Comparison of ENCODE assay signal across 9 mouse cellular contexts in the genomic region with DNA sequence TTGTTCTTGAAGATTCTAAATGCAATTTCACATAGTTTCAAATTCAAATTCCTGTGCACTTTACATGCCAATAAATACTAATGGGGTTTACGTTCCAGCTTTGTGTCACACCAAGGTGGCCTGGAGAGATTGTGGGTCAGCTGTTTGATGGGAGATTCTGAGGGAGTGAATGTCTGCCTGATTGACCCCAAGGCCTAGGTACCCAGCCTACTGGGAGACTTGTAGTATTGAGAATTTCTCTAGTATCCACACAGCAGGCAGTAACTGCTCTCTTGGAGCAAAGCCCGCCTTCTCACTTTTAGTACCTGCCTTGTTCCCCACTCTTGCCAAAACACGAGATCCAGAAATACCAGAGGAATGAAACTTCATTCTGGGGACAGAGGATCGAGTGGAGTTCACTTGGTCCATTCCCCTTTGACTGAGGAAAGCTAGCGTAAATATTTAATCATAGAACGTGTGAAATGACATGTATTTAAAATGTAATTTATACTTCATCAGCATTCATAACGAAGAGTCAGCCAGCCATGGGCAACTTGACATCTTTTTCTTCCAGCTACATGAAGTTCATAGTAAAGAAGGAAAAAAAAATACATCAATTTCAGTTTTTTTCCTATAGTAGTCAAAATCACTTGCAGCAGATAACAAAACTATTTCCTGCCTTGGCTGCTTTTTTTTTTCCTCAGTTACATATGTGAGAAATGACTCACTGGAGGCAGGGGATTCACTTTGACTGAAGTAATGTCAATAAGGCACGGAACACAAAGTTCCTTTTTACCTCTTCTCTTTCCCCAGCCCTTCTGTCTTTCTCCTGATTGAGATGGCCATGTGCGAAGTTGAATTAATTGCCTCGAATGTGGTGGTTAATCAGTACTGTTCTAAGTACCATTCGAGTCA. TPM values are rescaled to one million over a fixed set of nuclear protein-coding genes. Genes with fewer than 3 reads are reported as not detected.
DNase-seq lines count a peak whose midpoint lies in the region; ATAC-seq and TF ChIP-seq lines count a peak whose summit lies in the region.
"Had no signal": no experiment of that assay in that cellular context is flagged by ENCODE, and none has a peak within 500 bp of the region (broad histone marks: within the 10 kb centered on the region; RNA-seq: fewer than 3 reads in every experiment).

No protein-coding gene starts in this region.

- H3K27ac ChIP-seq in forebrain, embryonic 13.5 days = peak overlapping the region; percentile 31; the same call in 1 of the 2 replicates
- no peak overlapping the region for H3K27ac ChIP-seq in forebrain, embryonic 11.5 days (ENCODE audit: low read depth, low read length)
- H3K27ac ChIP-seq in lung, postnatal 0 days (ENCODE audit: low read length) = peak overlapping the region; percentile 63
- H3K27ac ChIP-seq in kidney, embryonic 14.5 days (ENCODE audit: low read depth, low read length) = peak overlapping the region; percentile 79
- H3K27ac ChIP-seq in neural tube, embryonic 14.5 days (ENCODE audit: low read depth, low read length) = peak overlapping the region; percentile 44; the same call in 1 of the 2 replicates

- no peak for TF ChIP-seq CTCF in lung, postnatal 0 days (IDR thresholded peaks at IDR 0.05)
- no peak for TF ChIP-seq CTCF in lung, adult 2 months (IDR thresholded peaks at IDR 0.05; ENCODE audit: insufficient read depth, low read length)

- TF ChIP-seq EP300 in lung, postnatal 0 days (IDR thresholded peaks at IDR 0.05) = peak; percentile 46; the same call in 1 of the 2 replicates

- DNase-seq in forebrain, embryonic 11.5 days (ENCODE audit: low spot score) = no peak
- DNase-seq in lung, postnatal 0 days (ENCODE audit: low spot score) = peak; percentile 69
- no peak for DNase-seq in lung, adult 2 months
- no peak for DNase-seq in thymus, postnatal 14 days
- no peak for DNase-seq in left cerebral cortex, postnatal 25 days (ENCODE audit: low spot score in 2 of 2)
- DNase-seq: cerebellum, adult 9-10 months had no signal

- no peak overlapping the region for H3K4me3 ChIP-seq in forebrain, embryonic 13.5 days
- H3K4me3 ChIP-seq in forebrain, embryonic 11.5 days (ENCODE audit: low read depth, low read length) = no peak overlapping the region
- no peak overlapping the region for H3K4me3 ChIP-seq in lung, postnatal 0 days (ENCODE audit: low read depth, low read length)
- no peak overlapping the region for H3K4me3 ChIP-seq in lung, adult 2 months (replicated peaks; ENCODE audit: extremely low read depth, low read depth, low read length)
- H3K4me3 ChIP-seq in kidney, embryonic 14.5 days (ENCODE audit: low read length) = no peak overlapping the region
- no peak overlapping the region for H3K4me3 ChIP-seq in neural tube, embryonic 14.5 days (ENCODE audit: low read depth, low read length)

- H3K9me3 ChIP-seq in forebrain, embryonic 13.5 days (replicated peaks) = no peaks in the 10 kb centered on the region
- no peaks in the 10 kb centered on the region for H3K9me3 ChIP-seq in forebrain, embryonic 11.5 days (ENCODE audit: control insufficient read depth, low read length)
- no peaks in the 10 kb centered on the region for H3K9me3 ChIP-seq in lung, postnatal 0 days (ENCODE audit: low read length)
- H3K9me3 ChIP-seq in kidney, embryonic 14.5 days (ENCODE audit: control insufficient read depth, low read length) = no peaks in the 10 kb centered on the region
- H3K9me3 ChIP-seq in neural tube, embryonic 14.5 days (ENCODE audit: control insufficient read depth, low read length) = no peaks in the 10 kb centered on the region

- intact Hi-C loops in left cerebral cortex, postnatal 25 days (cut with DNase I) = no loop called here

- H3K36me3 ChIP-seq in forebrain, embryonic 13.5 days (ENCODE audit: poor library complexity, severe bottlenecking) = peaks cover 7% of the 10 kb centered on the region; the same call in 1 of the 2 replicates
- H3K36me3 ChIP-seq in forebrain, embryonic 11.5 days (ENCODE audit: control insufficient read depth, insufficient read depth, low read length) = no peaks in the 10 kb centered on the region
- no peaks in the 10 kb centered on the region for H3K36me3 ChIP-seq in lung, postnatal 0 days (ENCODE audit: insufficient read depth, low read length)
- no peaks in the 10 kb centered on the region for H3K36me3 ChIP-seq in kidney, embryonic 14.5 days (ENCODE audit: control insufficient read depth, insufficient read depth, low read length)
- H3K36me3 ChIP-seq in neural tube, embryonic 14.5 days (ENCODE audit: control insufficient read depth, insufficient read depth, low read length) = no peaks in the 10 kb centered on the region

- TF ChIP-seq POLR2A in lung, adult 2 months (IDR thresholded peaks at IDR 0.05; ENCODE audit: borderline replicate concordance, extremely low read depth, low read depth, low read length) = no peak

- no peak overlapping the region for H3K9ac ChIP-seq in forebrain, embryonic 13.5 days
- no peak overlapping the region for H3K9ac ChIP-seq in forebrain, embryonic 11.5 days (ENCODE audit: low read length)
- H3K9ac ChIP-seq in lung, postnatal 0 days (replicated peaks; ENCODE audit: low read depth) = no peak overlapping the region
- H3K9ac ChIP-seq in kidney, embryonic 14.5 days (ENCODE audit: low read depth, low read length) = no peak overlapping the region
- H3K9ac ChIP-seq in neural tube, embryonic 14.5 days (replicated peaks; ENCODE audit: low read depth, low read length) = no peak overlapping the region

- 67% methylated on average over 11 of the region's 11 CpGs for WGBS in forebrain, embryonic 13.5 days
- WGBS in forebrain, embryonic 11.5 days = 77% methylated on average over 11 of the region's 11 CpGs
- WGBS in lung, postnatal 0 days = 27% methylated on average over 11 of the region's 11 CpGs
- WGBS in lung, adult 2 months = 42% methylated on average over 11 of the region's 11 CpGs
- WGBS in kidney, embryonic 14.5 days = 60% methylated on average over 11 of the region's 11 CpGs
- WGBS in neural tube, embryonic 14.5 days = 57% methylated on average over 11 of the region's 11 CpGs

- no peaks in the 10 kb centered on the region for H3K27me3 ChIP-seq in forebrain, embryonic 13.5 days
- H3K27me3 ChIP-seq in forebrain, embryonic 11.5 days (ENCODE audit: control insufficient read depth, insufficient read depth, low read length) = no peaks in the 10 kb centered on the region
- no peaks in the 10 kb centered on the region for H3K27me3 ChIP-seq in lung, postnatal 0 days (replicated peaks; ENCODE audit: insufficient read depth, low read length)
- H3K27me3 ChIP-seq in kidney, embryonic 14.5 days (ENCODE audit: control insufficient read depth, insufficient read depth, low read length) = no peaks in the 10 kb centered on the region
- H3K27me3 ChIP-seq in neural tube, embryonic 14.5 days (ENCODE audit: control insufficient read depth, insufficient read depth, low read length) = no peaks in the 10 kb centered on the region

- H3K4me1 ChIP-seq in forebrain, embryonic 13.5 days = peaks cover 63% of the 10 kb centered on the region
- peaks cover 15% of the 10 kb centered on the region for H3K4me1 ChIP-seq in forebrain, embryonic 11.5 days (replicated peaks; ENCODE audit: control insufficient read depth, insufficient read depth, low read length)
- H3K4me1 ChIP-seq in lung, postnatal 0 days (ENCODE audit: insufficient read depth, low read depth, low read length) = peaks cover 37% of the 10 kb centered on the region
- peaks cover 36% of the 10 kb centered on the region for H3K4me1 ChIP-seq in lung, adult 2 months (ENCODE audit: control insufficient read depth, insufficient read depth, low read length)
- peaks cover 58% of the 10 kb centered on the region for H3K4me1 ChIP-seq in kidney, embryonic 14.5 days (ENCODE audit: control insufficient read depth, insufficient read depth, low read length)
- peaks cover 10% of the 10 kb centered on the region for H3K4me1 ChIP-seq in neural tube, embryonic 14.5 days (ENCODE audit: control insufficient read depth, insufficient read depth, low read length)

- H3K4me2 ChIP-seq in forebrain, embryonic 13.5 days = no peak overlapping the region
- H3K4me2 ChIP-seq in forebrain, embryonic 11.5 days (ENCODE audit: low read depth, low read length, severe bottlenecking) = no peak overlapping the region
- H3K4me2 ChIP-seq in lung, postnatal 0 days (replicated peaks; ENCODE audit: low read depth, low read length) = peak overlapping the region; percentile 23
- no peak overlapping the region for H3K4me2 ChIP-seq in kidney, embryonic 14.5 days (replicated peaks; ENCODE audit: low read depth, low read length)
- no peak overlapping the region for H3K4me2 ChIP-seq in neural tube, embryonic 14.5 days (ENCODE audit: low read depth, low read length)

- ATAC-seq in forebrain, embryonic 13.5 days = no peak
- ATAC-seq in forebrain, embryonic 11.5 days (replicated peaks; ENCODE audit: low FRiP score) = no peak
- peak; percentile 16 for ATAC-seq in lung, postnatal 0 days
- no peak for ATAC-seq in kidney, embryonic 14.5 days (ENCODE audit: low FRiP score, low TSS enrichment)
- no peak for ATAC-seq in neural tube, embryonic 14.5 days (ENCODE audit: low read depth)

RNA-seq across cellular contexts. Expression of gene Sh3rf1, which starts 52.0 kb away (rescaled TPM):
- 31.4 and 34.5 TPM in 2 replicates for polyA plus RNA-seq in forebrain, embryonic 13.5 days (2015; fragmentation: Nextera tagmentation; extraction: Ambion mirVana)
- 28.1 and 28.8 TPM in 2 replicates for polyA plus RNA-seq in forebrain, embryonic 11.5 days (2014; fragmentation: Nextera tagmentation; extraction: Ambion mirVana)
- 11.2 and 11.5 TPM in 2 replicates for polyA plus RNA-seq in lung, postnatal 0 days (2015; fragmentation: Nextera tagmentation; extraction: Ambion mirVana)
- 19.7 and 20.1 TPM in 2 replicates for polyA plus RNA-seq in lung, adult 2 months (2012; rRNA removed)
- 19.7 and 25.9 TPM in 2 replicates for polyA plus RNA-seq in kidney, embryonic 14.5 days (2014; fragmentation: Nextera tagmentation; extraction: Ambion mirVana)
- polyA plus RNA-seq in neural tube, embryonic 14.5 days (2014; fragmentation: Nextera tagmentation; extraction: Ambion mirVana) = 24.0 and 25.5 TPM in 2 replicates
- 10 to 100 TPM; 36.8 to 39.8 TPM for total RNA-seq in left cerebral cortex, postnatal 25 days (2021)
